Mouse (Mus musculus): ENCODE data around the gene Ifitm1. TPM values are rescaled to one million over a fixed set of nuclear protein-coding genes. Genes with fewer than 3 reads are reported as not detected.
A peak's percentile ranks its signal among the peaks of the same experiment; 100 is the strongest.

Ifitm1 gene
- total RNA-seq (2014; fragmentation: Nextera tagmentation): 2.9 and 5.5 TPM in 2 replicates
- 1.5 and 2.1 TPM in 2 replicates for total RNA-seq (2017)
- polyA plus RNA-seq (2012): not detected in 2 replicates

DNA sequence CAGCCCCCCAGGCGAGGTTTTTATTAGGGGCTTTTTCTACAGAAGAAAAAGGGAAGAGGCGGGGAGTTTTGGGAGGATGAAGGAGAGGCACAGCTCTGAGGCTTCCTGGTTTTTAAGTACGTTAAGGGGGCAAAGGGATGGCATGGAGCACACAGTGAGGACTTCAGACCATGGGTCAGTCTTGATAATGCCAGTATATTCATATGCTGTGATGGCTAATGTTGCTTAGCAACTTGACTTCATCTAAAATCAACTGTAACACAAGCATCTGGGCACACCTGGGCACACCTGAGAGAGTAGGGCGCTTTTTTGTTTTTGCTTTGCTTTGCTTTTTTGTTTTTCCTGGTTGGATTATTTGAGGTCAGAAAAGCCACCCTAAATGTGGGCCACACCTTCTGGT lies at the start of gene Ifitm1:
Ifitm1 (plus strand) TSS at position 301 of the 400 bp plus-strand sequence.
- DNase-seq (ENCODE audit: low spot score) (no peak), ATAC-seq (ENCODE audit: extremely low read depth, insufficient number of reproducible peaks, low FRiP score, poor library complexity, severe bottlenecking) (no peak)
- Histone ChIP-seq H3K36me3 (replicated peaks) (no peaks in the 10 kb centered on the region), H3K27me3 (ENCODE audit: insufficient read depth, low read length) (peaks cover 44% of the 10 kb centered on the region), H3K9me3 (replicated peaks) (no peaks in the 10 kb centered on the region), H3K4me1 (ENCODE audit: insufficient read depth, low read depth, low read length) (peaks cover 3% of the 10 kb centered on the region; the same call in 1 of the 2 replicates), H3K4me3 (ENCODE audit: low read depth, low read length) (no peak within 1 kb of the TSS)
- TF ChIP-seq CTCF (IDR thresholded peaks at IDR 0.05; ENCODE audit: low read depth, low read length) (no peak), GATA2 (IDR thresholded peaks at IDR 0.05; ENCODE audit: borderline replicate concordance, low read depth, low read length) (no peak), TAL1 (conservative IDR thresholded peaks at IDR 0.05; ENCODE audit: low read depth, low read length) (no peak)

GRCm38 (mm10) chr7:140919911-140920310 lies 47.1 kb upstream of the Ifitm1 start:
- DNase-seq (ENCODE audit: low spot score) (no peak), ATAC-seq (ENCODE audit: extremely low read depth, insufficient number of reproducible peaks, low FRiP score, poor library complexity, severe bottlenecking) (0 out of 2 replicates have a peak, but pooled peaks have one; percentile 12)
- H3K4me1 ChIP-seq (ENCODE audit: insufficient read depth, low read depth, low read length): peaks cover 52% of the 10 kb centered on the region
- H3K27me3 ChIP-seq (ENCODE audit: insufficient read depth, low read length): peaks cover 34% of the 10 kb centered on the region
- H3K36me3 ChIP-seq (replicated peaks): no peaks in the 10 kb centered on the region
- no peak overlapping the region for H3K4me3 ChIP-seq (ENCODE audit: low read depth, low read length)
- no peak for TF ChIP-seq GATA1 (IDR thresholded peaks at IDR 0.05; ENCODE audit: borderline replicate concordance, low read length)
- TF ChIP-seq TAL1 (conservative IDR thresholded peaks at IDR 0.05; ENCODE audit: low read depth, low read length): peak; percentile 62
- H3K9me3 ChIP-seq (replicated peaks): peaks cover 10% of the 10 kb centered on the region

- no peak for ATAC-seq (ENCODE audit: extremely low read depth, insufficient number of reproducible peaks, low FRiP score, poor library complexity, severe bottlenecking)
- peak within 1 kb of the TSS; percentile 51; the same call in 1 of the 2 replicates for H3K4me3 ChIP-seq (ENCODE audit: low read depth, low read length)
Observed at GRCm38 (mm10) chr7:140920418-140921029, 46.5 kb upstream of the Ifitm1 start, which contains the start of gene Nlrp6. TSS of gene Nlrp6 (plus strand) at chr7:140920902.

GRCm38 (mm10) chr7:140921225-140921975 lies 45.6 kb upstream of the Ifitm1 start:
- Histone ChIP-seq H3K36me3 (replicated peaks) (no peaks in the 10 kb centered on the region), H3K4me3 (ENCODE audit: low read depth, low read length) (peak overlapping the region; percentile 51; the same call in 1 of the 2 replicates), H3K4me1 (ENCODE audit: insufficient read depth, low read depth, low read length) (peaks cover 52% of the 10 kb centered on the region), H3K27me3 (ENCODE audit: insufficient read depth, low read length) (peaks cover 44% of the 10 kb centered on the region), H3K9me3 (replicated peaks) (peaks cover 10% of the 10 kb centered on the region)
- TF ChIP-seq TAL1 (conservative IDR thresholded peaks at IDR 0.05; ENCODE audit: low read depth, low read length): no peak
- no peak for TF ChIP-seq GATA2 (IDR thresholded peaks at IDR 0.05; ENCODE audit: borderline replicate concordance, low read depth, low read length)
- no peak for TF ChIP-seq POLR2AphosphoS5 (IDR thresholded peaks at IDR 0.05; ENCODE audit: insufficient replicate concordance, low read depth, low read length)
- no peak for TF ChIP-seq CTCF (IDR thresholded peaks at IDR 0.05; ENCODE audit: low read depth, low read length)
- no peak for TF ChIP-seq GATA1 (IDR thresholded peaks at IDR 0.05; ENCODE audit: borderline replicate concordance, low read length)
- ATAC-seq (ENCODE audit: extremely low read depth, insufficient number of reproducible peaks, low FRiP score, poor library complexity, severe bottlenecking) (no peak), DNase-seq (ENCODE audit: low spot score) (no peak)

More at GRCm38 (mm10) chr7:140920418-140921029, 46.5 kb upstream of the Ifitm1 start, which contains the start of gene Nlrp6:
- TF ChIP-seq TAL1 (conservative IDR thresholded peaks at IDR 0.05; ENCODE audit: low read depth, low read length) (no peak), CTCF (IDR thresholded peaks at IDR 0.05; ENCODE audit: low read depth, low read length) (no peak), GATA2 (IDR thresholded peaks at IDR 0.05; ENCODE audit: borderline replicate concordance, low read depth, low read length) (no peak), POLR2AphosphoS5 (IDR thresholded peaks at IDR 0.05; ENCODE audit: insufficient replicate concordance, low read depth, low read length) (no peak), GATA1 (IDR thresholded peaks at IDR 0.05; ENCODE audit: borderline replicate concordance, low read length) (no peak)
- H3K4me1 ChIP-seq (ENCODE audit: insufficient read depth, low read depth, low read length): peaks cover 52% of the 10 kb centered on the region
- DNase-seq (ENCODE audit: low spot score): no peak
- H3K36me3 ChIP-seq (replicated peaks): no peaks in the 10 kb centered on the region
- H3K9me3 ChIP-seq (replicated peaks): peaks cover 10% of the 10 kb centered on the region
- H3K27me3 ChIP-seq (ENCODE audit: insufficient read depth, low read length): peaks cover 38% of the 10 kb centered on the region

DNA sequence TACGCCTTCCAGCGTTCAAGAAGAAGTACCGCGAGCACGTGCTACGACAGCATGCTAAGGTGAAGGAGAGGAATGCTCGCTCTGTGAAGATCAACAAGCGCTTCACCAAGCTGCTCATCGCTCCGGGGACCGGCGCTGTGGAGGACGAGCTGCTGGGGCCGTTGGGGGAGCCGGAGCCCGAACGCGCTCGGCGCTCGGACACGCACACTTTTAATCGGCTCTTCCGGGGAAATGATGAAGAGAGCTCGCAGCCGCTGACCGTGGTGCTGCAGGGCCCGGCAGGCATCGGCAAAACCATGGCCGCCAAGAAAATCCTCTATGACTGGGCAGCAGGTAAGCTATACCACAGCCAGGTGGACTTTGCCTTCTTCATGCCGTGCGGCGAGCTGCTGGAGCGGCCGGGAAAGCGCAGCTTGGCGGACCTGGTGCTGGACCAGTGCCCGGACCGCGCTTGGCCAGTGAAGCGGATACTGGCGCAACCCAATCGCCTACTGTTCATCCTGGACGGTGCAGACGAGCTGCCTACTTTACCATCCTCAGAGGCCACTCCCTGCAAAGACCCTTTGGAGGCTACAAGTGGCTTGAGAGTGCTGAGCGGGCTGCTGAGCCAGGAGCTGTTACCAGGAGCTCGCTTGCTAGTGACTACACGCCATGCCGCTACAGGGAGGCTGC lies 44.5 kb upstream of the Ifitm1 start:
- TF ChIP-seq GATA1 (IDR thresholded peaks at IDR 0.05; ENCODE audit: borderline replicate concordance, low read length) (no peak), POLR2AphosphoS5 (IDR thresholded peaks at IDR 0.05; ENCODE audit: insufficient replicate concordance, low read depth, low read length) (no peak), TAL1 (conservative IDR thresholded peaks at IDR 0.05; ENCODE audit: low read depth, low read length) (no peak), GATA2 (IDR thresholded peaks at IDR 0.05; ENCODE audit: borderline replicate concordance, low read depth, low read length) (no peak), CTCF (IDR thresholded peaks at IDR 0.05; ENCODE audit: low read depth, low read length) (no peak)
- DNase-seq (ENCODE audit: low spot score) (no peak), ATAC-seq (ENCODE audit: extremely low read depth, insufficient number of reproducible peaks, low FRiP score, poor library complexity, severe bottlenecking) (no peak)
- H3K27me3 ChIP-seq (ENCODE audit: insufficient read depth, low read length): peaks cover 46% of the 10 kb centered on the region
- peaks cover 46% of the 10 kb centered on the region for H3K4me1 ChIP-seq (ENCODE audit: insufficient read depth, low read depth, low read length)
- peaks cover 10% of the 10 kb centered on the region for H3K9me3 ChIP-seq (replicated peaks)
- no peaks in the 10 kb centered on the region for H3K36me3 ChIP-seq (replicated peaks)
- no peak overlapping the region for H3K4me3 ChIP-seq (ENCODE audit: low read depth, low read length)
